Mouse (Mus musculus): ENCODE measurements around the gene Wwc1.

DNA sequence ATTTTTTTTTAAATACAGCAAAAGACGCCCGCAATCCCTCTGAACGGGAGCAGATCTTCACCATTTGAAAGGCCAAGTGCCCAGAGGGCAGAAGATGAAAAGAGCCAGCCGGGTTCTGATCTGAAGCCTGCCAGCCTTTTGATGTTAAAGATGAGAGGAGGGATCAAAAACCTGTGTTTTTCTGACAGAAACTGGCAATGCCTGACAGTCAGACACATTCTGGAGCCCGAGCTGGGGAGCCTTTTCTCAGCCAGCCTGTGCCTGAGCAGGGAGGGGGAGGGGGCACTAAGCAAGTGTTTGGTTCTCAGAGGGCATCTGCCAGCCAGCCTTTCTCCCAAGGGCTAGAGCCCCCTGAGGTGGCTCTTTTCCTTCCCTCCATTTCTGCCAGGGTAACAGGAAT, 39.3 kb downstream of the Wwc1 start:
- TF ChIP-seq POLR2A (IDR thresholded peaks at IDR 0.05; ENCODE audit: low read depth, low read length) (no peak), CTCF (IDR thresholded peaks at IDR 0.05; ENCODE audit: extremely low read depth, insufficient read length, insufficient replicate concordance, low read depth, low read length) (no peak)
